Mouse (Mus musculus) right cerebral cortex, postnatal 10 days (tissue): ENCODE results near the gene Zfp36l2.

Experiments used
- DNase-seq, 2 experiments: peaks; one replicate each; pipeline ENCODE4 v3.0.0; 2021; ENCODE audit warnings: low spot score in 2 of 2

Gene Zfp36l2

GRCm38 (mm10) chr17:84195003-84195395 is 7.3 kb upstream of the Zfp36l2 start:
- DNase-seq: peak in 1 of 2 experiments; percentile 9

- peak in 1 of 2 experiments; percentile 18 for DNase-seq
These were observed 6.7 kb upstream of the Zfp36l2 start for GRCm38 (mm10) chr17:84194282-84195002.

- peak; percentile 17 for DNase-seq
These were observed 5.7 kb upstream of the Zfp36l2 start for GRCm38 (mm10) chr17:84193411-84193810.

- DNase-seq: no peak
These were observed 4.2 kb upstream of the Zfp36l2 start for GRCm38 (mm10) chr17:84191946-84192345.

- peak; percentile 82 to 90 for DNase-seq
These were observed 3.1 kb upstream of the Zfp36l2 start for GRCm38 (mm10) chr17:84190885-84191284.

GRCm38 (mm10) chr17:84189127-84189854 is 1.5 kb upstream of the Zfp36l2 start:
- DNase-seq: peak; percentile 26 to 32

GRCm38 (mm10) chr17:84188374-84188961 is 721 bp upstream of the Zfp36l2 start:
- DNase-seq: peak; percentile 87 to 89

- peak in 1 of 2 experiments; percentile 31 for DNase-seq
These were observed 483 bp downstream of the Zfp36l2 start for GRCm38 (mm10) chr17:84187264-84187663.

GRCm38 (mm10) chr17:84186451-84187202 is 1.1 kb downstream of the Zfp36l2 start:
- DNase-seq: peak; percentile 42 to 45

GRCm38 (mm10) chr17:84185581-84186450 is 1.9 kb downstream of the Zfp36l2 start:
- peak; percentile 44 to 69 for DNase-seq

- peak; percentile 17 to 19 for DNase-seq
These were observed 2.7 kb downstream of the Zfp36l2 start for GRCm38 (mm10) chr17:84185011-84185411.

- peak; percentile 81 to 88 for DNase-seq
These were observed 4.4 kb downstream of the Zfp36l2 start for GRCm38 (mm10) chr17:84183291-84183781.

- peak; percentile 33 to 42 for DNase-seq
These were observed 5.2 kb downstream of the Zfp36l2 start for GRCm38 (mm10) chr17:84182311-84183271.

GRCm38 (mm10) chr17:84181502-84182310 is 6.0 kb downstream of the Zfp36l2 start:
- peak; percentile 62 to 68 for DNase-seq

GRCm38 (mm10) chr17:84180715-84181501 is 6.8 kb downstream of the Zfp36l2 start:
- peak; percentile 32 to 47 for DNase-seq

- peak; percentile 12 to 13 for DNase-seq
These were observed 7.8 kb downstream of the Zfp36l2 start for GRCm38 (mm10) chr17:84179973-84180365.

- peak; percentile 10 to 14 for DNase-seq
These were observed 8.4 kb downstream of the Zfp36l2 start for GRCm38 (mm10) chr17:84179026-84179972.
